Mouse (Mus musculus): ENCODE data around the gene Dhx58. TPM values are rescaled to one million over a fixed set of nuclear protein-coding genes. Genes with fewer than 3 reads are reported as not detected.

The Dhx58 gene
- polyA plus RNA-seq, 1 experiment from 2014 or later = 2.7 TPM

DNA sequence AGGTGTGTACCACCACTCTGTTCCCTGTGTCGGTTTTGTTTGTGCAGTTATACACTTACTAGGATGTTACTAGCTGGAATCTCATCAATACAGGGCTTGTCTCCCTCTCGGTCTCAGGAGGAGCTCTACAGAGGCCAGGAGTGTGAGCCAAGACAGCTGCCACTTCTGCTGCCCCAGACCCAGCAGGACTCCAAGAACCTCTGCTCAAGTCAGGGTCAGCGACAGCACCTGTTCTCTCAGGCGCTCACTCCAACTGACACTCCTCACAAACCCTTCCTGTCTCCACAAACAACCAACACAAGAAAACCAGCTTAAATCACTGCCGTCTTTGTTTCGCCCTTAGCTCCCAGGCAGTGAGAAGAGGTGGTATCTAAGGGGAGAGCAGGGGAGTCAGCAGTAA is 24.5 kb upstream of the Dhx58 start:
- no peak for ATAC-seq (ENCODE audit: low read depth)
- WGBS = 82% methylated on average over 6 of the region's 6 CpGs
- H3K4me1 ChIP-seq (ENCODE audit: control insufficient read depth, insufficient read depth, low read length) = no peaks in the 10 kb centered on the region
- no peak overlapping the region for H3K27ac ChIP-seq (ENCODE audit: low read depth, low read length)
- H3K4me2 ChIP-seq (ENCODE audit: low read depth, low read length) = no peak overlapping the region
- no peaks in the 10 kb centered on the region for H3K27me3 ChIP-seq (ENCODE audit: control insufficient read depth, insufficient read depth, low read length)
- no peak overlapping the region for H3K4me3 ChIP-seq (ENCODE audit: low read depth, low read length)
- H3K36me3 ChIP-seq (ENCODE audit: control insufficient read depth, insufficient read depth, low read length) = 0 out of 2 replicates have a peak, but pooled peaks cover 3% of the 10 kb centered on the region
- no peaks in the 10 kb centered on the region for H3K9me3 ChIP-seq (ENCODE audit: control insufficient read depth, low read length)
- H3K9ac ChIP-seq (replicated peaks; ENCODE audit: low read depth, low read length) = no peak overlapping the region

DNA sequence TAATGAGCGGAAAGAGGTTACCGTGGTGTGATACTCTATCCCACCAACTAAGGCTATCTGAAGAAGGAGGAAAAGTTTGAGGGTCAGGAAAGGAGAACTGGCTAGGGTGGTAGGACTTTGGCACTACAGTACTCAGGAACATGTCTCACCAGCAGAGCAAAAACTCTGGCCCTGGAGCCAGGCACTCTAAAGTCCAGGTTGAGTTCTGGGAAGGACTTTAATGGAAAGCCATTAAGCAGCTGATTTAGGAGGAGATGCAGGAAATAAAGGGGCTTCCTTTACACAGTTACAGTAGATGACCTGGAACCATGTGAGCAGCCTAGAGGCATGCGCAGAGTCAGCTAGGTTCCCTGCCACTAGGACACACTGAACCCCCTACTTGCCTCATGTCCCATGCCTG is 23.1 kb upstream of the Dhx58 start:
- H3K27me3 ChIP-seq (ENCODE audit: control insufficient read depth, insufficient read depth, low read length) = no peaks in the 10 kb centered on the region
- ATAC-seq (ENCODE audit: low read depth) = no peak
- H3K4me2 ChIP-seq (ENCODE audit: low read depth, low read length) = no peak overlapping the region
- no peak overlapping the region for H3K4me3 ChIP-seq (ENCODE audit: low read depth, low read length)
- no peaks in the 10 kb centered on the region; the same call in 1 of the 2 replicates for H3K4me1 ChIP-seq (ENCODE audit: control insufficient read depth, insufficient read depth, low read length)
- H3K27ac ChIP-seq (ENCODE audit: low read depth, low read length) = no peak overlapping the region
- no peaks in the 10 kb centered on the region for H3K9me3 ChIP-seq (ENCODE audit: control insufficient read depth, low read length)
- 0 out of 2 replicates have a peak, but pooled peaks cover 3% of the 10 kb centered on the region for H3K36me3 ChIP-seq (ENCODE audit: control insufficient read depth, insufficient read depth, low read length)
- WGBS = 93% methylated on average over 3 of the region's 3 CpGs
- H3K9ac ChIP-seq (replicated peaks; ENCODE audit: low read depth, low read length) = no peak overlapping the region

DNA sequence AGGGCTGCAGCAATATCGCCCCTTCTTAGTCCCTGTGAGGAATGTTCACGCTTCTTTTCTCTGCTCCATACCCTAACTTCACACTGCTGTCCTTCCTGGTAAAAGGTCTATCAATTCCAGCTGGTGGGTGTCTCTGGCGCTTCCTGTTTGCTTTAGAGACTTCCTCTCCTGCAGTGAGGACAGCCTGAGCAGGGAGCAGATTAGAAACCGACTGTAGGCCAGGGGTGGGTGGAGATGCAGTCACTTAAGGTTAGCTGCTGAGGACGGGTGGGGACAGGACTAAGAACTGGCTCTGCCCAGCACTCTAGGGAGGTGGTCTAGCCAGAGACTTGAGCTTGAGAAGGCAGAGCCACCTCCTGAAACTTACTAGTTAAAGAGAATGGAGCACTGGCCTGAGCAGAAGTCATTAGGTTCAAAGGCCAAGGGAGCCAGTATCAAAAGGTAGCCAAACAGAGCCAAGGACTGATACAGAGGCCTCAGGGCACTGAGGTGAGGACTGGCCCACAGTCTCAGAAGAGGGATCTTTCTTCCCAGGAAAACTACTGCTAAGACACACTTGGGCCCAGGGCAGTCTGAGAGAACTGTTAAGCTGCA is 20.9 kb upstream of the Dhx58 start:
- ATAC-seq (ENCODE audit: low read depth) = no peak
- Histone ChIP-seq H3K4me1 (ENCODE audit: control insufficient read depth, insufficient read depth, low read length) (no peaks in the 10 kb centered on the region; the same call in 1 of the 2 replicates), H3K27ac (ENCODE audit: low read depth, low read length) (no peak overlapping the region), H3K9ac (replicated peaks; ENCODE audit: low read depth, low read length) (no peak overlapping the region), H3K9me3 (ENCODE audit: control insufficient read depth, low read length) (no peaks in the 10 kb centered on the region), H3K36me3 (ENCODE audit: control insufficient read depth, insufficient read depth, low read length) (0 out of 2 replicates have a peak, but pooled peaks cover 3% of the 10 kb centered on the region), H3K4me3 (ENCODE audit: low read depth, low read length) (no peak overlapping the region), H3K4me2 (ENCODE audit: low read depth, low read length) (no peak overlapping the region), H3K27me3 (ENCODE audit: control insufficient read depth, insufficient read depth, low read length) (no peaks in the 10 kb centered on the region)
- 56% methylated on average over 5 of the region's 5 CpGs for WGBS

DNA sequence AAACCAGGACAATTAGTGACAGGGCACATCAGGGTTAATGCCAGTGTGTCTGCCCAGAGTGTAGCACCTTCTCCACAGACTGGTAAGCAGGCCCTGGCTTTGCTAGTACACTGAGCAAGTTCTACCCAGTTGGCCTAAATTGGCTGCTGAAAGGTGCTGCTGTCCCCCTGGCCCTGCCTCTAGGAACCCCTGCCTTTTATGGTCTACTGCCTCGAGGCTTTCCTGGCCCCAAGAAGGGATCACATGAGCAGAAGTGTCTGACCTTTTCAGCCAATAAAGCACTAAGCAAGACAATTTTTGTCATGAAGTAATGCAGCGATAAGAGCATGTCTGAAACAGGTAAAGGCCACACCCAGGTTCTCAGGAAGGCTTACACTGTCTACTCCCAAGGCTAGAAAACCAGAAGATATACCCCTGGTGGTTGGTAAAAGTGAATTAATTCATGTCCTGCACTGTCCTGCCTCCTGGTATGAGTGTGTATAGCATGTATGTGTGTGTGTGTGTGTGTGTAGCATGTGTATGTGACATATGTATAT is 18.5 kb upstream of the Dhx58 start:
- Histone ChIP-seq H3K27ac (ENCODE audit: low read depth, low read length) (no peak overlapping the region), H3K27me3 (ENCODE audit: control insufficient read depth, insufficient read depth, low read length) (no peaks in the 10 kb centered on the region), H3K4me3 (ENCODE audit: low read depth, low read length) (no peak overlapping the region), H3K9me3 (ENCODE audit: control insufficient read depth, low read length) (no peaks in the 10 kb centered on the region), H3K9ac (replicated peaks; ENCODE audit: low read depth, low read length) (no peak overlapping the region), H3K36me3 (ENCODE audit: control insufficient read depth, insufficient read depth, low read length) (peaks cover 14% of the 10 kb centered on the region), H3K4me1 (ENCODE audit: control insufficient read depth, insufficient read depth, low read length) (no peaks in the 10 kb centered on the region; the same call in 1 of the 2 replicates), H3K4me2 (ENCODE audit: low read depth, low read length) (no peak overlapping the region)
- WGBS = 55% methylated on average over 2 of the region's 2 CpGs
- ATAC-seq (ENCODE audit: low read depth) = no peak

DNA sequence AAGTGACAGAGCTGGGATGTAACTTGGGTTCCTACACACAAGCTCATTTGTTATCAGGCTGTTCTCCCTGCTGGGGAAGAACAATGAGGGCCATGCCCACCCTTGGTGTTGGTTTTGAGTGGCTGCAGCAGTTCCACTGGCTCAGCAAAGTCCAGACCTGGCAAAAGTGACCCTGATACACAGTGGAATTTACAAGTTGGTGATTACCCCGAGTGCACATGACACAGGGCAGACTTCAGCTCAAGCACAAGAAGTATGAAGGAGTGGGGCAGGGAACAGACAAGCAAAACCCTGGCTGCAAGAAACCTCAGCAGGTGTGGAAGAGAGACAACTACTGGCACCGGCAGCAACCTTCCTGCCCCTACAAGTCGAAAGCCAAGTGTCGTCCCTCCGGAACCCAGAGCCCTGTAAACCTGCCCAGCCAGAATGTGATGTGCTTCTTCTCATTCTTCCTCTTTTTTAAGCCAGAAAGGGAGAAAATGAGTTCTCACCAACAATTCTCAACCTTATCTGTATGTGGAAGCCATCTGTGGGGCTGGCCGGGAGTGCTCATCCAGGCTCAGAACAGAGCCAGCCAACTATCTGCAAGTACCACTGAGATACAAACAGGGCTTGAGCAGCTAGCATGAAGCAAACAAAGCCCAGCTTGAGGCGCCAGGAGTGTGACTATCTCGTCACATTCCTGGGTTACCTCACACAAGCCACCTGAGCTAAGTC is 17.9 kb upstream of the Dhx58 start:
- WGBS = 71% methylated on average over 8 of the region's 8 CpGs
- H3K9me3 ChIP-seq (ENCODE audit: control insufficient read depth, low read length) = no peaks in the 10 kb centered on the region

DNA sequence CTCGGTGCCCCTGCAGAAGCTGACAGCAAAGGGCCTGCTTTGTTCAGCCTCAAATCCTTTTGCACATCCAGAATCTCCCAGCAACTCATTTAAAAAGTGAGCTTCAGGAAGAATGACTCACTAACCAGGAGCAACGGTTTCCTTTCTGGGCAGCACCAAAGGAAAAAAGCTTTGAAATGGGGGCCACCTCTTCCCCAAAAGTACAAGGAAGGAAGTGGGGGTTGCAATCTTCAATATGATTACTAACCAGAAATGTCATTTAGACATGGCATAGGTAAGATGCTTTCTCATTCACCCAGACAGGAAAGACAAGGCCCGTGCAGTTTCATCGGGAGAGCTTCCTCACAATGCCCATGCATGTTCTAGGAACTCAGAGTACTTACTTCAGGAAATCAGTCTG is 17.2 kb upstream of the Dhx58 start:
- Histone ChIP-seq H3K27me3 (ENCODE audit: control insufficient read depth, insufficient read depth, low read length) (no peaks in the 10 kb centered on the region), H3K9me3 (ENCODE audit: control insufficient read depth, low read length) (no peaks in the 10 kb centered on the region), H3K36me3 (ENCODE audit: control insufficient read depth, insufficient read depth, low read length) (peaks cover 23% of the 10 kb centered on the region), H3K9ac (replicated peaks; ENCODE audit: low read depth, low read length) (no peak overlapping the region), H3K4me1 (ENCODE audit: control insufficient read depth, insufficient read depth, low read length) (no peaks in the 10 kb centered on the region; the same call in 1 of the 2 replicates), H3K4me2 (ENCODE audit: low read depth, low read length) (no peak overlapping the region), H3K4me3 (ENCODE audit: low read depth, low read length) (no peak overlapping the region), H3K27ac (ENCODE audit: low read depth, low read length) (no peak overlapping the region)
- 65% methylated on average over 4 of the region's 4 CpGs for WGBS
- ATAC-seq (ENCODE audit: low read depth) = no peak

More for the DNA sequence above, 17.9 kb upstream of the Dhx58 start:
- no peaks in the 10 kb centered on the region for H3K27me3 ChIP-seq (ENCODE audit: control insufficient read depth, insufficient read depth, low read length)
- H3K4me3 ChIP-seq (ENCODE audit: low read depth, low read length) = no peak overlapping the region
- H3K27ac ChIP-seq (ENCODE audit: low read depth, low read length) = no peak overlapping the region
- H3K9ac ChIP-seq (replicated peaks; ENCODE audit: low read depth, low read length) = no peak overlapping the region
- H3K36me3 ChIP-seq (ENCODE audit: control insufficient read depth, insufficient read depth, low read length) = peaks cover 16% of the 10 kb centered on the region
- H3K4me2 ChIP-seq (ENCODE audit: low read depth, low read length) = no peak overlapping the region
- ATAC-seq (ENCODE audit: low read depth) = no peak
- H3K4me1 ChIP-seq (ENCODE audit: control insufficient read depth, insufficient read depth, low read length) = no peaks in the 10 kb centered on the region; the same call in 1 of the 2 replicates

DNA sequence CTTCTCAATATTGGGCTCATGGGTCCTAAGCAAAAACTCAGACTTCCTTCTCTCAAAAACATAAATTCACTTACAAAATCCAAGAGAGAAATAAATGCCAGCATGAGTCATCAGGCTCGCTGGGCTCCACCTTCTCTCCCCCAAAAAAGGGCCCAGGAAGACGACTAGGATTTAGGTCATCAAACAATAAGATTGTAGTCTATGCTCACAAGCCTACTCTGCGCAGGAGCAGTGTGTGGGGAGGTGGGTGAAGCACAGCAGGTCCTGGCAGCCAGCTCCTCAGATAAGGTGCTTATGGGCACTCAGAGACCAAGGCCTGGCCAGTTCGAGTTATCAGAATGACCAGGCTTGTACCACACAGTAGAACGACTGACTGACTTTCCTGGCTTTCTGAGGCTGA is 16.3 kb upstream of the Dhx58 start:
- Histone ChIP-seq H3K36me3 (ENCODE audit: control insufficient read depth, insufficient read depth, low read length) (peaks cover 32% of the 10 kb centered on the region), H3K4me2 (ENCODE audit: low read depth, low read length) (no peak overlapping the region), H3K9me3 (ENCODE audit: control insufficient read depth, low read length) (no peaks in the 10 kb centered on the region), H3K4me3 (ENCODE audit: low read depth, low read length) (no peak overlapping the region), H3K27me3 (ENCODE audit: control insufficient read depth, insufficient read depth, low read length) (no peaks in the 10 kb centered on the region), H3K4me1 (ENCODE audit: control insufficient read depth, insufficient read depth, low read length) (no peaks in the 10 kb centered on the region; the same call in 1 of the 2 replicates), H3K27ac (ENCODE audit: low read depth, low read length) (0 out of 2 replicates have a peak overlapping the region, but pooled peaks have one; percentile 39), H3K9ac (replicated peaks; ENCODE audit: low read depth, low read length) (no peak overlapping the region)
- ATAC-seq (ENCODE audit: low read depth) = no peak
- 83% methylated on average over 5 of the region's 5 CpGs for WGBS

DNA sequence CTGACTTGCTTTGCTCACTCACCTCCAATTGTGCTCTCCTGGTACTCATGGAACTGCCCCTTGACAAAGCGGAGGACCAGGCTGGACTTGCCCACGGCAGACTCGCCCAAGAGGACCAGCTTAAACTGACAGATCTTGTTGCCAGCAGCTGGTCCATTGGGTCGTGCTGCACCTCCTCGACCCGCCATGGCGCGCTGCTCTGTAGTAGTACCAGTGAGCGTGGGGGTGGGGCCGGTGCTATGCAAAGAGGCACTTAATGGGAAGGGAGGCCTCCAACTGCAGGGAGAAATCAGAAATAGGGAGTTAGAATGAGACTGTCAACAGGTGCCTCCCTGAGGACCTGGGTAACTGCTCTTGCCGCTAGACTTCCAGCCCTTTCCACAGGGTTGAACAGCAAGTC is 15.8 kb upstream of the Dhx58 start:
- no peak for ATAC-seq (ENCODE audit: low read depth)
- Histone ChIP-seq H3K4me1 (ENCODE audit: control insufficient read depth, insufficient read depth, low read length) (no peaks in the 10 kb centered on the region; the same call in 1 of the 2 replicates), H3K9ac (replicated peaks; ENCODE audit: low read depth, low read length) (no peak overlapping the region), H3K9me3 (ENCODE audit: control insufficient read depth, low read length) (no peaks in the 10 kb centered on the region), H3K36me3 (ENCODE audit: control insufficient read depth, insufficient read depth, low read length) (peaks cover 34% of the 10 kb centered on the region), H3K27ac (ENCODE audit: low read depth, low read length) (no peak overlapping the region), H3K4me2 (ENCODE audit: low read depth, low read length) (no peak overlapping the region), H3K4me3 (ENCODE audit: low read depth, low read length) (no peak overlapping the region), H3K27me3 (ENCODE audit: control insufficient read depth, insufficient read depth, low read length) (no peaks in the 10 kb centered on the region)
- WGBS = 85% methylated on average over 11 of the region's 11 CpGs

DNA sequence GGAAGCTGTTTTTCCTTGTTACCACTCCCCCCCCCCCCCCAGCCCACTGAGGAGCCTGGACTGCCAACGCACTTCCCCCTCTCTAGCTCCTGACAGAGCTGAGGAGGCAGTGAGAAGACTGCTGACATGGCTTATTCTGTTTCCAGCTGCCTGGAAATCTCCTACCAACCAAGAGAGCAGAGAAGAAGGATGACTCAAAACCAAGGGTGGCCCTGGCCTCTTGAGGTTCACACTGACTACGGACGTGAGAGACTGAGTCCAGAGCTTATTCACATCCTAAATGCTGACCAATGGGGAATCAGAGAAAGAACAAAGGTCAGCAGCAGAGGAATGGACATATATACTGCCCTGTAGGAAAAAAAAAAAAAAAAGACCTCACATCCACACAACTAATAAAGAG is 15.2 kb upstream of the Dhx58 start:
- Histone ChIP-seq H3K27me3 (ENCODE audit: control insufficient read depth, insufficient read depth, low read length) (no peaks in the 10 kb centered on the region), H3K4me3 (ENCODE audit: low read depth, low read length) (no peak overlapping the region), H3K4me1 (ENCODE audit: control insufficient read depth, insufficient read depth, low read length) (no peaks in the 10 kb centered on the region; the same call in 1 of the 2 replicates), H3K4me2 (ENCODE audit: low read depth, low read length) (no peak overlapping the region), H3K9ac (replicated peaks; ENCODE audit: low read depth, low read length) (no peak overlapping the region), H3K36me3 (ENCODE audit: control insufficient read depth, insufficient read depth, low read length) (peaks cover 36% of the 10 kb centered on the region), H3K27ac (ENCODE audit: low read depth, low read length) (no peak overlapping the region), H3K9me3 (ENCODE audit: control insufficient read depth, low read length) (no peaks in the 10 kb centered on the region)
- no peak for ATAC-seq (ENCODE audit: low read depth)
- 82% methylated on average over 3 of the region's 3 CpGs for WGBS

Data from neural tube, embryonic 14.5 days (tissue).